Mouse (Mus musculus): ENCODE data around the gene Rec8.

- TF ChIP-seq ZMIZ1 (IDR thresholded peaks at IDR 0.05; ENCODE audit: low read depth, low read length) (no peak), TCF12 (IDR thresholded peaks at IDR 0.05; ENCODE audit: low read depth, low read length) (no peak), MAZ (IDR thresholded peaks at IDR 0.05; ENCODE audit: low read depth, low read length) (no peak), ZNF384 (IDR thresholded peaks at IDR 0.05; ENCODE audit: low read depth, low read length) (no peak), MAFK (IDR thresholded peaks at IDR 0.05; ENCODE audit: insufficient replicate concordance, low read length) (no peak), CTCF (conservative IDR thresholded peaks at IDR 0.05 in 1 of 2, IDR thresholded peaks at IDR 0.05 in 1 of 2; ENCODE audit: low read depth in 2 of 2, low read length in 2 of 2) (no peak), POLR2A (IDR thresholded peaks at IDR 0.05; ENCODE audit: low read depth, low read length) (no peak), E2F4 (IDR thresholded peaks at IDR 0.05; ENCODE audit: insufficient replicate concordance, low read depth, low read length) (no peak), BHLHE40 (IDR thresholded peaks at IDR 0.05; ENCODE audit: low read depth, low read length) (no peak), MAX (IDR thresholded peaks at IDR 0.05; ENCODE audit: low read length) (no peak), RAD21 (IDR thresholded peaks at IDR 0.05; ENCODE audit: low read depth, low read length) (no peak), IRF4 (IDR thresholded peaks at IDR 0.05; ENCODE audit: low read depth, low read length) (no peak), EP300 (IDR thresholded peaks at IDR 0.05; ENCODE audit: low read length) (no peak)
Observed at GRCm38 (mm10) chr14:55616844-55617243, 993 bp upstream of the Rec8 start.

Measured in CH12.LX (cell line).